Mouse (Mus musculus): ENCODE measurements around the gene Mrpl49.
A peak's percentile ranks its signal among the peaks of the same experiment; 100 is the strongest.

Mrpl49 gene

GRCm38 (mm10) chr19:6035966-6036585 lies 21.5 kb downstream of the Mrpl49 start:
- no peak for DNase-seq

DNA sequence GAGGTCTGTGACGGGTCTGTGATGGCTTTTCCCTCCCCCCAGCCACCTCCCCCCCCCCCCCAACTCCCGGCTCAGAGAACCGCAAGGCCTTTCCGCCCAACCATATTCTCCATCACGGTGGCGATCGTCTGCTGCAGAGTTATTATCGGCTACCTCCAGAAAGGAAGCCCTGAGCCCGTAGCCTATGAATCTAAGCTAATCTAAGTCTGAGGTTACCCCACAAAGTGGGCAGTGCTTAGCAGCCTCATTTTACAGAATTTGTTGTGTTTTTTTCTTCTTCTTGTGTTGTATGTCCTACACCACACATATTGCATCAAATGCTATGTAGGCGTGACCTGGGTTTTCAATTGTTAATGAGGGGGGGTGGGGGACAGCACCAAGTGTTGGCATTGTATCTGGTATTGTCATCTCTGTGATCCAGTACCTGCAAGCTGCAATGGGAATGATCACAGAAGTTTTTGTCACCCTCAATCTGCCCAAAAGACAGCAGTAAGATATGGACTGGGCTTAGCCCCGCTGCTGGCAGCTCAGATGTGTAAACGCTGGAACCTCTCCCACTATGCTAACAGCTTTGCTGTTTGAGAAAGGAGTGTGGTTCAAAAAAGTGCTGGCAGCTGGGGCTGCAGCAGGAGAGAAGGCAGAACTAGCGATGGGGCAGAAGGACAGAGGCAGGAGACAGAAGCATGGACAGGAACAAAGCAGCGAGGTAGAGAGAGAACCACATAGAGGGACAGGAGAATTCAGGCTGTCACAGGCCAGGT lies 26.9 kb downstream of the Mrpl49 start:
- no peak for DNase-seq

DNA sequence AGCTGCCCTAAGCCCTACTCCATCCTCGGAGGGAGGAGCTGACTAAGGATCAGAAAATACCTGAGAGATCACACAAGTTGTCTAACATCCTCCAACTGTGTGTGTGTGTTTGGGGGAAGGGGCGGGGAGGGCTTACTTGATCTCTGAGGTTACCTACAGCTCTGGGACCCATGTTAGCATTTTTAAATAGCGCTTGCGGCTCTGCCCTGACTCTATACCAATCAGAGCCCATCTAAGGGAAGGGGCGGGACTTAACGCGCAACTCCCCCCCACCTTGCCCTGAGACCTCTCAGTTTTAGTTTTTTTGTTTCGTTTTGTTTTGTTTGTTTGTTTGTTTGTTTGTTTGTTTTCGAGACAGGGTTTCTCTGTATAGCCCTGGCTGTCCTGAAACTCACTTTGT lies 28.2 kb downstream of the Mrpl49 start:
- DNase-seq = no peak

GRCm38 (mm10) chr19:6028991-6029390 lies 28.6 kb downstream of the Mrpl49 start:
- no peak for DNase-seq

GRCm38 (mm10) chr19:6023930-6024329 lies 33.7 kb downstream of the Mrpl49 start:
- no peak for DNase-seq

DNA sequence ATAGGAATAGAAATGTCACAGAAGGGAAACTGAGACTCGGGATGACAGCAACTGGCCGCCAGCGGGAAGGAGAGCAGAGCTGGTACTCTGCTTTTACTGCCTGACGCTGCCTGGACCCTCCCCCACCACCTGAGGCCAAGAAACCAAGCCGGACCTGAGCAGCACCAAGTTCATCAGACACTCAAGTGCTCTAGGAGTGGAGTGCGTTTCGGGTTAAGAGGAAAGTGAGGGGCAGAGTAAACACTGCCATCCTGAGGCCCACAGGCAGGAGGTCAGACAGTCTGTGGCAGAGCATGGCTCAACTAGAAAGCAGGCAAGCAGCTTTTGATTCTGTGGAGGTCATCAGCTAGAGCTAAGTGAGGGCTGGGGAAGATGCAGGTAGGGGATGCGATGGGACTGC lies 34.5 kb downstream of the Mrpl49 start:
- no peak for DNase-seq

DNA sequence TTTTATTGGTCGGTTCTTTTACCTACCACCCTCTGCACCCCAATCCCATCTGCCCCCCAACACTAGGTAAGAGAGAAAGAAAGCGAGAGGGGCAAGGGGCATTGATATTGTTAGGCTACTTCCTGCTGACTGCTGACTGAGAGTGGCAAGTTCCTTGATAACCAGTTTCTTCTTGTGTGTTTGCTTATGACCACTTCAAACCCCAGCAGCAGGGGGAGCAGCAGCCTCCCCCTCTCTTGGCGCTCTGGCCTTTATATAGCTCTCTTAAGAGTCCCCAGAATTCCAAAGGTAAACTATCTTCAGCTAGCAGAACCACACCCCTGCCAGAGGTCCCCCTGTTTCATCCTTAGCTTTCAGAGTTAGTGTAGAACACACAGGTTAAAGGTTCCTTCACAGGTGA lies 37.3 kb downstream of the Mrpl49 start:
- DNase-seq = no peak

DNA sequence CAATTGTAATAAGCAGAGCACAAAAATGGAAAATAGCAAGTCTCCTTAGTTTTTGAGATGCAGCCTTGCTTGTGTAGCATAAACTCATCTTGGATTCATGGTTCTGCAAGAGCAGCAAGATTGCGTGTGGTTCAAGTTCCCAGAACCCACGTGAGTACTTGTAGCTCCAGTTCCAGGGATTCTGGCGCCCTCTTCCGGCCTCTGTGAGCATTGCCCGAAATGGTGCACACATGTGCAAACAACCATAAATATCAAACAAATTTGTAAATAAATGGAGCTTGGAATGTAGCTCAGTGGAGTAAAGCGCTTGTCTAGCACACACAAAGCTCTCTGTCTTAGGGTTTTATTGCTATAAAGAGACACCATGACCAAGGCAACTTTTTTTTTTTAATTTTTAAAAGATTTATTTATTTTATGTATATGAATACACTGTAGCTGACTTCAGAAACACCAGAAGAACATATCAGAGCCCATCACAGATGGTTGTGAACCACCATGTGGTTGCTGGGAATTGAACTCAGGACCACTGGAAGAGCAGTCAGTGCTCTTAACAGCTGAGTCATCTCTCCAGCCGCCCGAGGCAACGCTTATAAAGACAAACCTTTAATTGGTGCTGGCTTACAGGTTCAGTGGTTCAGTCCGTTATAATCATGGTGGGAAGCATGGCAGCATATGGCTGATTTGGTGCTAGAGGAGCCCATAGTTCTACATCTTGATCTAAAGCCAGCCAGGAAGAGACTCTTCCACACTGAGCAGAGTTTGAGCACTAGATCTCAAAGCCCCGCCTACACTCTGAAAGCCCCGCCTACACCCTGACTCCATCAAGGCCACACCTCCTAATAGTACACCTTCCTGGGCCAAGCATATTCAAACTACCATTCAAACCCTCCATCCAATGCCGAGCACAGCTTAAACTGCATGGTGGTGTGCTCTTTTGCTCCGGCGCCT lies 39.2 kb downstream of the Mrpl49 start:
- peak; percentile 79 for DNase-seq

- DNase-seq = no peak
Observed at GRCm38 (mm10) chr19:6016532-6016931, 41.1 kb downstream of the Mrpl49 start.

DNA sequence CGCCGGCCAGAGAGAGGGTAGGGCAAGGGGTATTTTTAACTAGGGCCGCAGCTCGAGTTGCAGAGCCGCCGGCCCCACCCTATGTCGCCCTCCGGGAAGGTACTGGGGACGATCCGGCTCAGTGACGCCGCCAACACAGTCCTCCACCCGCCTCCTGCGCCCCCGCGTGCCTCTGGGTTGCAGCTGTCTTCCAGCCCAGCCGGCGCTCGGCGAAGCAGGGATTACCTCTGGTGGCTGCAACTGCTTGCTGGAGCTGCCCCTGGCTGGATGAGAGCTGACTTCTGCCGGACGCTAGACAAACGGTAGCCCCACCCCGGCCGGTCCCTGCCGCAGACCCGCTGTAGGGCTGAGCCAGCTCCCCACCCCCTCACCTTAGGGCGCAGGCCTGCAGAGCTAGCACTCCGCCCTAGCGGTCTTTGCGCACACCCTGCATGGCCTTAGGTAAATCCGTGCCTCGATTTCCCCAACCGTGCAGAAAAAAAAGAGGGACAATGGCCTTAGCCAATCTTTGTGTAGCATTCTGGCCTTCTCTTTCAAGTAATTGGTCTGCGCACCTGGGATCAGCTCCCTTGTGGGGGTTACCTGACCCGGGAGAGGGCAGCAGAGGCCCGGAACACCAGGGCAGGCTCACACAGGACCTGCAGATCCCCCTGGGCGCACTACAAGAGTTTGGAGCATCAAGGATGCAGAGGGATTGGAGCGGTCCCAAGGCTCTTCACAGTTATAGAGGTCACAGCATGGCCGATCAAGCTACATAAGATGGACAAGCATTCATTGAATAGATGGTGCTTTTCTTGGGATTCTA lies 41.9 kb downstream of the Mrpl49 start, which contains the start of gene Capn1:
Gene Capn1 (minus strand): TSS at position 387 of the 805 bp plus-strand sequence.
- DNase-seq = peak; percentile 66

GRCm38 (mm10) chr19:6014991-6015510 lies 42.5 kb downstream of the Mrpl49 start:
- peak; percentile 44 for DNase-seq

- peak; percentile 30 for DNase-seq
Observed at GRCm38 (mm10) chr19:6013691-6014090, 43.9 kb downstream of the Mrpl49 start.

DNA sequence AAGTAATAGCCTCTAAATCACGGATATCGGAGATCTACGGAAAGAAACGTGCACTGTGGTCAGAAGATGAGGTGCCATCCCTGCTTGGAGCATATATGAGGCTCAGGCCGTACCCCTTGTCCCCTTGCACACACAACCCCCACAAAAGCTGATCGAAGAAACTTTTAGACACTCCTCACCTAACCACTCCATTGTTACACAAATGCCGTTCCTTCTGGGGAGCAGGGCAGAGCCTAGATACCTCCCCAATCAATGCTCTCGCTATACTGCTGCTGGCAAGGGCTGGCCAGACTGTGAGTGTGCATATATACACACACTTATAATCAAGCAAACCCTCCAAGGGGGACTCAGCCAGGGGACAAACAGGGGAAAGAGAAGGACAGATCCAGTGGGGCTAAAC lies 48.4 kb downstream of the Mrpl49 start:
- no peak for DNase-seq

DNA sequence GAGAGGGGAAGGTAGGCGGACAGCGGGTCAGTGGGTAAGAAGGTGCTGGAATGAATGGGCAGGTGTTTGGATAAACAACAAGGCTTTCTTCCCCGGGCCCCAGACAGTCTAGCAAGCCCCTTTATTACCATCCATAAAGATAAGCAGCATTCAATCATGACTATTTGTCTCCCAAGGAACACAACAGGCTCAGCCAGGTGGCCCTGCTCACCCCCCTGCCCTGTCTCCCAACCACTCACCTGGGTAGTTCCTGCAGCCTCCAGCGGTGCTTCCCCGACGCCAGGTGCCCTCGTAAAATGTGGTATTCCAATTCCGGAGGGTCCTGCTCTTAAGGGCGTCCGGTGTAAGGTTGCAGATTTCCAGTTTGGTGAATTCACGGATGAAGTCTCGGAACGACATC lies 50.6 kb downstream of the Mrpl49 start:
- DNase-seq = no peak

- DNase-seq = no peak
Observed at GRCm38 (mm10) chr19:6005541-6005940, 52.0 kb downstream of the Mrpl49 start.
